Mouse (Mus musculus) embryo, embryonic 9.5 days (tissue): Measurements from ENCODE around the gene Olfr355.

ENCODE experiments used
- DNase-seq: peaks from one replicate; pipeline ENCODE4 v3.0.0-alpha.2; 2017; ENCODE audit errors: extremely low spot score

Gene Olfr355

DNA sequence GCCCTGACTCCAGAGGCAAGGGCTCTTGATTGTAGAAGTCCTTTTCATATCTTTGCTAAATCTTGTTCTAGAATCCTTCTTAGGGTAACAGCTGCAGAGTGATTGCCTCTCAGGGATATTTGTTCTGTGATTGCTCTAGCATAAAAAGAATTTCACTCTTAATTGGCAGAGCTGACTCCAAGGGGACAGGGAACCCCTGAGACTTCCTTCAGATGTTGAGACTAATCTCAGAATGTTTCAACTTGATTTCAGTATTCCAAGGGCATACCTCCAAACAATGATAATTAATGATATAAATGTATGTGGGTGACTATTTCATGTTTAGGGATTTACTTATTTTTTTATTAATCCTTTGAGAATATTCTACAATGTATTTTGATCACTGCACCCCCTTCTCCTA, at the start of gene Olfr355:
Gene Olfr355 (minus strand): TSS at position 101 of the 400 bp plus-strand sequence.
- DNase-seq, result no peak

DNA sequence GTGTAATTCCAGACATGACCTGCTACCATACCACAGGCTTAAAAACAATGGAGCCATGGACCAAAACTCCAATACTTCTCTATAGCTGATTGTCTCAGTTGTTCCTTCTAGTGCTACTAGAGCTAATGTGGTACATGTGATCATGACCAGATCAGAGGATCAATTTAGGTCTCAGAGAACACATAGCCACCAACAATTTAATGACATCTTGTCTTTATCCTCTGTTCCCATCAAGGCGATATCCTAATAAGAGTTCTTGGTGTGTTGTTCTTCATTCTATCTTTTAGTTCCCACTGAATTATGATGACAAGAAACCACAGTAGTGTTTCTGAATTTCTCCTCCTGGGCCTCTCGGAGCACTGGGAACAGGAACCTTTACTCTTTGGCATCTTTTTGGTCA, 8.1 kb upstream of the Olfr355 start, which contains the start of gene Olfr356:
Gene Olfr356 (plus strand): TSS at position 301 of the 400 bp plus-strand sequence.
- no peak for DNase-seq

DNA sequence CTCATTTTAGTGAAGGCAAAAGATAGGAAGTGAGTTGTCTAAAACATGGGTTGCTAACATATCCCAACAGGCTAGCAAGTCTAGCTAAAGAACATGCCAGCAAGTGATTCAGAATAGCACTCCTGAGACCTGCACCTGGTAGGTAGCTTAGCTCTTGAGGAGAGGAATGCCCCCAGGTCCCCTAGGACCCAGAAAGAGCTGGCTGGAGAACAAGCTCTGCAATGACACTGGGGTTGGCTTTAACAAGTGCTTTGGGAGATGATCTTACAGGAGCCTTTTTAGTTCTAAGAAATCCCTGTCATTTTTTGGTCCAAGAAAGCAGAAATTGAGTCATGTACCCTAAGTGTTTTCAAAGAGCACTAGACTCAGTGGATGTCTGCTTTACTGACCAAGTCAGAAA, 23.3 kb downstream of the Olfr355 start, which contains the start of gene Olfr354:
Gene Olfr354 (plus strand): TSS at position 301 of the 400 bp plus-strand sequence.
- no peak for DNase-seq

DNA sequence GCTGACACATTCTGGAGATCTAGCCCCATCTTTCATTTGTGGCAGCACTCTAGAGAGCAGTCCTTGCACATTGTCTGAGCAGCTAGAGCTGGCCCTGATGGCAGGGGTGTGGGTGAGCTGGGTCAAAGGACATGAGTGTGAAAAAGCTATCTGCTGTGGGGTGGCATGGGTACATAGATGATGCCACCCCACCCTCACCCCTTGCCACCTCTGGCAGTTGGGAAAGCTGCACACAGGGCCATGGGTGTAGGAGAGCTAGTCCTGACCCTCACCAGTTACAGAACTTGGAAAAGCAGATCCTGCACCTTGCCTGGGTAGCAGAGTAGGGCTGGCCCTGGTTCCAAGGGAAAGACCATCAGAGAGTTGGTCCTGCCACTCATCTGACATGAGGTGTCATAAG, 31.6 kb downstream of the Olfr355 start:
- DNase-seq, result no peak

DNA sequence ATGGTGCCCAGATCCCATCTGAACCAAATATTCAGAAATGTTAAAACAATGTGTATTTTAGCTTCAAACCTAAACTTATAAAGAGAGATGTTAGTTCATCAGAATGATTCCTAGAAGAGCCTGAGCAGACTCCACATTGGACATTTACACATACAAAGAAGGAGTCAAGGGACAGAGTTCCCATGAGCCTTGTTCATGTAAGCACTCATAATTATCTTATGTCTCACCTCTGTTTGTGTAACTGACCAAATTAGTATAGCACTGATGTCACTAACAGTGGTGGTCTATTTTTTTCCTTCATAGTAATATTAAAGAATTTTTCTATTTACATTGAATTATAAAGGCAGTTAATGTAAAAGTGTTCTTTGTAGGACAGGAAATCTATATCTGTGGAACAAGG, 35.9 kb downstream of the Olfr355 start, which contains the start of gene Olfr353:
Gene Olfr353 (minus strand): TSS at position 101 of the 400 bp plus-strand sequence.
- no peak for DNase-seq
